Mouse (Mus musculus) midbrain, postnatal 0 days (tissue): ENCODE results near the gene Prkaca. TPM values are rescaled to one million over a fixed set of nuclear protein-coding genes. Genes with fewer than 3 reads are reported as not detected.

ENCODE experiments used
- ATAC-seq: fragments of 200-750 bp; cut with Nextera tagmentation; 2 replicates; pipeline ENCODE4 v1.8.0; 2017; ENCODE audit warnings: moderate number of reproducible peaks, mild to moderate bottlenecking, moderate TSS enrichment, moderate library complexity; ENCODE audit not compliant: low FRiP score
- DNase-seq: peaks from one replicate; pipeline ENCODE4 v3.0.0-alpha.2; 2015; ENCODE audit warnings: low spot score
- H3K27ac ChIP-seq: fragments of 300-500 bp; sonication (generic); 2 replicates; pipeline ENCODE4 v1.5.1; 2014; ENCODE audit warnings: low read depth, mild to moderate bottlenecking, low read length, mixed read lengths
- H3K27me3 ChIP-seq: fragments of 300-500 bp; sonication (generic); 2 replicates; pipeline ENCODE4 v1.6.1; 2014; ENCODE audit warnings: low read length, control low read depth, mixed read lengths; ENCODE audit not compliant: insufficient read depth
- H3K36me3 ChIP-seq: fragments of 300-500 bp; sonication (generic); 2 replicates; pipeline ENCODE4 v1.6.1; 2014; ENCODE audit warnings: low read length, control low read depth, mixed read lengths; ENCODE audit not compliant: insufficient read depth
- H3K4me1 ChIP-seq: fragments of 300-500 bp; sonication (generic); 2 replicates; pipeline ENCODE4 v1.6.1; 2014; ENCODE audit warnings: mild to moderate bottlenecking, control low read depth, antibody characterized with exemption, low read length, mixed read lengths; ENCODE audit not compliant: insufficient read depth
- H3K4me2 ChIP-seq: fragments of 300-500 bp; sonication (generic); 2 replicates; pipeline ENCODE4 v1.6.1; 2014; ENCODE audit warnings: low read depth, mild to moderate bottlenecking, low read length, mixed read lengths; ENCODE audit not compliant: poor library complexity, severe bottlenecking
- H3K4me3 ChIP-seq: fragments of 300-500 bp; sonication (generic); 2 replicates; pipeline ENCODE4 v1.5.1; 2014; ENCODE audit warnings: low read depth, mild to moderate bottlenecking, low read length, moderate library complexity
- H3K9ac ChIP-seq: fragments of 300-500 bp; sonication (generic); replicated peaks from 2 replicates; pipeline ENCODE4 v1.6.1; 2014; ENCODE audit warnings: mild to moderate bottlenecking, low read length, moderate library complexity, mixed read lengths; ENCODE audit not compliant: poor library complexity, severe bottlenecking
- H3K9me3 ChIP-seq: fragments of 300-500 bp; sonication (generic); 2 replicates; pipeline ENCODE4 v1.6.1; 2016; ENCODE audit warnings: low read length, control low read depth
- CTCF ChIP-seq: IDR thresholded peaks from 2 replicates; pipeline ENCODE4 v1.5.1; 2016; ENCODE audit warnings: antibody characterized with exemption, mild to moderate bottlenecking
- WGBS: fragments of 180-500 bp; shearing (Covaris S2); extraction: QIAGEN DNeasy Blood & Tissue Kit; methylation state at CpG from one replicate; pipeline ENCODE4 v1.1.7; 2014; 5-methylcytosine and 5-hydroxymethylcytosine counted together
- polyA plus RNA-seq: library from polyadenylated mRNA; unstranded; fragments of >200 nt; fragmentation: Nextera tagmentation; extraction: Ambion mirVana; gene quantifications from 2 replicates; pipeline ENCODE4 v1.2.1, GENCODE M21; 2015
- total RNA-seq: library from RNA; depleted of rRNA; stranded (reverse); fragments of >200 nt; gene quantifications from 2 replicates; pipeline ENCODE4 v1.2.3, GENCODE M21; 2014

Prkaca gene
- total and polyA plus RNA-seq, 2 experiments from 2014 or later = 218 to 253 TPM

- Histone ChIP-seq H3K27me3 (no peaks in the 10 kb centered on the region), H3K36me3 (peaks cover 8% of the 10 kb centered on the region), H3K4me3 (peak overlapping the region; percentile 73), H3K9me3 (no peaks in the 10 kb centered on the region), H3K9ac (peak overlapping the region; percentile 79), H3K4me2 (peak overlapping the region; percentile 92), H3K4me1 (peaks cover 5% of the 10 kb centered on the region; the same call in 1 of the 2 replicates), H3K27ac (peak overlapping the region; percentile 87)
- no peak for TF ChIP-seq CTCF
- WGBS = under 1% methylated on average over 32 of the region's 103 CpGs
- ATAC-seq (peak; percentile 71), DNase-seq (peak; percentile 86)
These were observed 24.0 kb downstream of the Prkaca start for GRCm38 (mm10) chr8:83996567-83997505.

- WGBS = under 1% methylated on average over 47 of the region's 112 CpGs
- Histone ChIP-seq H3K9ac (peak within 1 kb of the TSS; percentile 79), H3K9me3 (no peaks in the 10 kb centered on the region), H3K27me3 (no peaks in the 10 kb centered on the region), H3K4me1 (peaks cover 5% of the 10 kb centered on the region; the same call in 1 of the 2 replicates), H3K4me2 (peak within 1 kb of the TSS; percentile 92), H3K4me3 (peak within 1 kb of the TSS; percentile 73), H3K27ac (peak within 1 kb of the TSS; percentile 87), H3K36me3 (0 out of 2 replicates have a peak, but pooled peaks cover 2% of the 10 kb centered on the region)
- ATAC-seq (peak; percentile 21; the same call in 1 of the 2 replicates), DNase-seq (peak; percentile 66)
- no peak for TF ChIP-seq CTCF
These were observed 24.8 kb downstream of the Prkaca start, which contains the start of gene Samd1 for GRCm38 (mm10) chr8:83997511-83998141. Gene Samd1, plus strand, starts transcription at chr8:83997672.

DNA sequence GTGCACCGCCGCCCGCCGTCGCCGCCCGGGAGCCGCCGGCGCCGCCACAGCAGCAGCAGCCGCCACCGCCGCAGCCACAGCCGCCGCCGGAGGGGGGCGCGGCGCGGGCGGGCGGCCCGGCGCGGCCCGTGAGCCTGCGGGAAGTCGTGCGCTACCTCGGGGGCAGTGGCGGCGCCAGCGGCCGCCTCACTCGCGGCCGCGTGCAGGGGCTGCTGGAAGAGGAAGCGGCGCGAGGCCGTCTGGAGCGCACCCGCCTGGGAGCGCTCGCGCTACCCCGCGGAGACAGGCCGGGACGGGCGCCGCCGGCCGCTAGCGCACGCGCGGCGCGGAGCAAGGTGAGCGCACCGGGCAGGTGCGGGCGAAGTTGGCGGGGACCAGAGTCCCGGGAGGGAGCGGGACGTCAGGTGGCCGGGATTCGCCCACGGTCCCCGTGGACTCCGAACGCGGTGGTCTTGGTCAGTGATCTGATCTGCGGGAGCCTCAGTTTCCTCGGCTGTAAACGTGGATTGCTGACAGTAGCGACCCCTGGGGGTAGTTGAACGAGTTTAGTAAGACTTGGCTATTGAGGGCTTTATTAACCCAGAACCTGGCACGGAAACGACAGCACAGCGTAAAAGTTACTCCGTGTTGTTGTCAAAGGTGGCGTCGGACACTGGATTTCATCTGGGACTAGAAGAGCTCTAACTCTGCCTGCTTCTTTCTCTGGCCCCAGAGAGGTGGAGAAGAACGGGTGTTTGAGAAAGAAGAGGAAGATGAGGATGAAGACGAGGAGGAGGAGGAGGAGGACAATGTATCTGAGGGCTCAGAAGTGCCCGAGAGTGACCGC is 25.7 kb downstream of the Prkaca start:
- no peaks in the 10 kb centered on the region for H3K36me3 ChIP-seq

DNA sequence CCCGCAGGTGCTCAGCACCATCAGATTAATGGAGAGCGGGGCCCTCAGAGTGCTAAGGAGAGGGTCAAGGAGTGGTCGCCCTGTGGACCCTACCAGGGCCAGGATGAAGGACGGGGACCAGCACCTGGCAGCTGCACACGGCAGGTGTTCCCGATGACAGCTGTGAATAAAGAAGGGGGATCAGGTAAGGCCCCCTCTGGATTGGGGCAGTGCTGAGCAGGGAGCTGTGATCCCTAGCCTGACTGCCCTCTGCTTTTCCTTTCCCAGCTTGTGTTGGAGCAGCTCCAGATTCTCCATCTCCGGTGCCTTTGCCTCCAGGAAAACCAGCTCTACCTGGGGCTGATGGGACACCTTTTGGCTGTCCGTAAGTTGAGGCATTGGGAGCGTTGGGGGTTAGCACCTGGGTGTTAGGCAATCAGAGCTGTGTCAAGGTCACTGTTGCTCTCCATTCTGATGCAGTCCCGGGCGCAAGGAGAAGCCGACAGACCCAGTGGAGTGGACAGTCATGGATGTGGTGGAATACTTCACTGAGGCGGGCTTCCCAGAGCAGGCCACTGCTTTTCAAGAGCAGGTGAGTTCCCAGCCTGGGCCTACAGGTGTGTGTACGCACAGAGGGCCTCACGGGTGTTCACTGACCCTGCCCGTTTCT is 26.4 kb downstream of the Prkaca start:
- Histone ChIP-seq H3K9me3 (no peaks in the 10 kb centered on the region), H3K27me3 (no peaks in the 10 kb centered on the region), H3K27ac (no peak overlapping the region; the same call in 1 of the 2 replicates), H3K4me1 (peaks cover 5% of the 10 kb centered on the region; the same call in 1 of the 2 replicates), H3K4me3 (peak overlapping the region; percentile 73), H3K4me2 (peak overlapping the region; percentile 92), H3K36me3 (no peaks in the 10 kb centered on the region), H3K9ac (no peak overlapping the region; the same call in 1 of the 2 replicates)
- TF ChIP-seq CTCF = no peak
- DNase-seq (no peak), ATAC-seq (no peak)
- 72% methylated on average over 16 of the region's 16 CpGs for WGBS

More for the DNA sequence above, 25.7 kb downstream of the Prkaca start:
- Histone ChIP-seq H3K27me3 (no peaks in the 10 kb centered on the region), H3K9me3 (no peaks in the 10 kb centered on the region), H3K4me1 (peaks cover 5% of the 10 kb centered on the region; the same call in 1 of the 2 replicates), H3K9ac (peak overlapping the region; percentile 79), H3K27ac (peak overlapping the region; percentile 87), H3K4me2 (peak overlapping the region; percentile 92), H3K4me3 (peak overlapping the region; percentile 73)
- 1% methylated on average over 64 of the region's 92 CpGs for WGBS
- peak; percentile 72 for TF ChIP-seq CTCF
- 0 out of 2 replicates have a peak, but pooled peaks have one; percentile 5 for ATAC-seq
- peak; percentile 69 for DNase-seq

GRCm38 (mm10) chr8:83999825-84000224 is 27.0 kb downstream of the Prkaca start:
- Histone ChIP-seq H3K9me3 (no peaks in the 10 kb centered on the region), H3K27me3 (no peaks in the 10 kb centered on the region), H3K36me3 (no peaks in the 10 kb centered on the region), H3K4me3 (no peak overlapping the region), H3K4me2 (no peak overlapping the region), H3K9ac (no peak overlapping the region), H3K4me1 (peaks cover 5% of the 10 kb centered on the region; the same call in 1 of the 2 replicates), H3K27ac (no peak overlapping the region)
- no peak for TF ChIP-seq CTCF
- DNase-seq (no peak), ATAC-seq (no peak)
- WGBS = 92% methylated on average over 2 of the region's 2 CpGs
